Mouse (Mus musculus) hindbrain, embryonic 11.5 days (tissue): Measurements from ENCODE around the gene Hba-a2. TPM values are rescaled to one million over a fixed set of nuclear protein-coding genes. Genes with fewer than 3 reads are reported as not detected.
A peak's percentile ranks its signal among the peaks of the same experiment; 100 is the strongest.

ENCODE experiments used
- ATAC-seq: fragments of 200-750 bp; cut with Nextera tagmentation; 2 replicates; pipeline ENCODE4 v1.8.0; 2017; ENCODE audit warnings: mild to moderate bottlenecking, moderate TSS enrichment, moderate library complexity; ENCODE audit not compliant: low FRiP score
- DNase-seq: peaks from one replicate; pipeline ENCODE4 v3.0.0-alpha.2; 2015; ENCODE audit warnings: low spot score
- H3K27ac ChIP-seq: fragments of 300-500 bp; sonication (generic); 2 replicates; pipeline ENCODE4 v1.5.1; 2014; ENCODE audit warnings: mild to moderate bottlenecking, low read depth, low read length
- H3K27me3 ChIP-seq: fragments of 300-500 bp; sonication (generic); 2 replicates; pipeline ENCODE4 v1.6.1; 2014; ENCODE audit warnings: mild to moderate bottlenecking, low read length, moderate library complexity, mixed read lengths; ENCODE audit not compliant: control insufficient read depth, insufficient read depth
- H3K36me3 ChIP-seq: fragments of 300-500 bp; sonication (generic); 2 replicates; pipeline ENCODE4 v1.6.1; 2014; ENCODE audit warnings: mild to moderate bottlenecking, low read length, moderate library complexity, mixed read lengths; ENCODE audit not compliant: control insufficient read depth, insufficient read depth
- H3K4me1 ChIP-seq: fragments of 300-500 bp; sonication (generic); replicated peaks from 2 replicates; pipeline ENCODE4 v1.6.1; 2014; ENCODE audit warnings: low read length, mixed read lengths; ENCODE audit not compliant: control insufficient read depth, insufficient read depth
- H3K4me2 ChIP-seq: fragments of 300-500 bp; sonication (generic); replicated peaks from 2 replicates; pipeline ENCODE4 v1.6.1; 2014; ENCODE audit warnings: mild to moderate bottlenecking, low read depth, low read length
- H3K4me3 ChIP-seq: fragments of 300-500 bp; sonication (generic); 2 replicates; pipeline ENCODE4 v1.5.1; 2014; ENCODE audit warnings: low read depth, low read length
- H3K9ac ChIP-seq: fragments of 300-500 bp; sonication (generic); 2 replicates; pipeline ENCODE4 v1.6.1; 2014; ENCODE audit warnings: low read depth, low read length
- H3K9me3 ChIP-seq: fragments of 300-500 bp; sonication (generic); 2 replicates; pipeline ENCODE4 v1.6.1; 2016; ENCODE audit warnings: low read length; ENCODE audit not compliant: control insufficient read depth
- WGBS: fragments of 180-500 bp; shearing (Covaris S2); extraction: QIAGEN DNeasy Blood & Tissue Kit; methylation state at CpG from one replicate; pipeline ENCODE4 v1.1.7; 2014; 5-methylcytosine and 5-hydroxymethylcytosine counted together
- polyA plus RNA-seq: library from polyadenylated mRNA; unstranded; fragments of >200 nt; fragmentation: Nextera tagmentation; extraction: Ambion mirVana; gene quantifications from 2 replicates; pipeline ENCODE4 v1.2.1, GENCODE M21; 2014

Hba-a2 gene
- polyA plus RNA-seq, 1 experiment from 2014 or later: 5,453 TPM

DNA sequence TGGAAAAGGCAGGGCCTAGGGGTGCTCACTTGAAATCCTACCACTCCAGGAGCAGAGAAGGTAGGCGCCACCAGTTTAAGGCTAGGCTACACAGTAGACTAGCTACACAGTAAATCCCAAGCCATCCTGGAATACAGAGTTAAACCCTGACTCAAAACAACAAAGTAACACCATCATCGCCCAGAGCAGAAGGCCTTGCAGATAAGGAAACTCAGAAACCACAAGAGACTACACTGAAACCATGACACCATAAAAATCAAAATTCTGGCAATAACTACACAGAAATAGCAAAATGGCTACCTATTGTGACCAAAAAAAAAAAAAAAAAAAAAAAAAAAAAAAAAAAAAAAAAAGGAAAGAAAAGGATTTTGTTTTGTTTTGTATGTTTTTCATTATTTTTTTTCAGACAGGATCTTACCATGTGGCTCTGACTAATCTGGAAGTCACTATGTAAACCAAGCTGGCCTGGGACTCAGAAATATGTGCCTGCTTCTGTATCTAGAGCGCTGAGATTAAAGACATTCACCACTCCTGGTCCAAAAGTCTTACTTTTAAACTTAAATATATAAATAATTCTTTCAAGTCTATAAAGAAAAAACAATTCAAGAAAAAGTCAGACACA, 31.1 kb upstream of the Hba-a2 start:
- no peaks in the 10 kb centered on the region for H3K36me3 ChIP-seq
- no peak overlapping the region for H3K27ac ChIP-seq
- ATAC-seq: no peak

DNA sequence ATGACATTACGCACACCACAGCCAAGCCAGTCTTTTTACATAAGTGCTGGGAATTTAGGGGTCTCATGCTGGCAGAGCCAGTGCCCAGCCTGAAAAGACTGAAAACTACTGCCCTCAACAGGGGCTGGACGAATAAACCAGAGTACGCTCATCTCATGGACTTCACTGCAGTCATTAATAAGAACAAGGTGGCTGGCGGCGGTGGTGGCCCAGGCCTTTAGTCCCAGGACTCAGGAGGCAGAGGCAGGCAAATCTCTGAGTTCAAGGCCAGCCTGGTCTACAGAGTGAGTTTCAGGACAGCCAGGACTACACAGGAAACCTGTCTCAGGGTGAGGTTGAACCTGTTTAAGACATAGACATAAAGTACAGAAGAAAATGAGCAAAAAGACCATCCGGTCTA, 30.1 kb upstream of the Hba-a2 start:
- 91% methylated on average over 6 of the region's 6 CpGs for WGBS
- no peaks in the 10 kb centered on the region for H3K27me3 ChIP-seq
- no peak overlapping the region for H3K9ac ChIP-seq
- no peak overlapping the region for H3K27ac ChIP-seq
- no peak overlapping the region for H3K4me3 ChIP-seq
- no peak for ATAC-seq
- H3K9me3 ChIP-seq: no peaks in the 10 kb centered on the region
- H3K4me1 ChIP-seq: 0 out of 2 replicates have a peak, but pooled peaks cover 2% of the 10 kb centered on the region
- no peak overlapping the region for H3K4me2 ChIP-seq
- no peaks in the 10 kb centered on the region for H3K36me3 ChIP-seq
- DNase-seq: no peak

More for the DNA sequence above, 31.1 kb upstream of the Hba-a2 start:
- 0 out of 2 replicates have a peak, but pooled peaks cover 2% of the 10 kb centered on the region for H3K4me1 ChIP-seq
- no peaks in the 10 kb centered on the region for H3K27me3 ChIP-seq
- H3K4me2 ChIP-seq: no peak overlapping the region
- no peaks in the 10 kb centered on the region for H3K9me3 ChIP-seq
- no peak for DNase-seq
- 97% methylated on average over 3 of the region's 3 CpGs for WGBS
- H3K4me3 ChIP-seq: no peak overlapping the region
- H3K9ac ChIP-seq: no peak overlapping the region

DNA sequence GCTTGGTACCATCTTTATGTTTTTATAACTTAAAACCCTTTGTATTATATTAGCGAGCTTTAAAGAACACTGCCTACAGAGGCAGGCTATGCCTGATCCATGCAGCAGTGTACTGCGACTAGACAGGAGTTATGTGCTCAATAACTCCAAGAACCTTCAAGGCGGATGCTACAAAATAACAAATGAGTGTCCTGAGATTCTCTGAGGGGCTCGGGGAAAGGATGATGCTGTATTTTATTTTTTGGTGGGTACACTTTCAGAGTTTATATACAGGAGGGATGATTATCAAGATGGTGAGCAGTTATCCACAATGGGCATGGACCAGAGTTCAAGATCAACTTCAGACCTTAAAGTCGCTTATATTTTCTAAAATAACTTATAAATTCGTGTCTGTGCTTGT, 29.5 kb upstream of the Hba-a2 start:
- Histone ChIP-seq H3K27me3 (no peaks in the 10 kb centered on the region), H3K9me3 (no peaks in the 10 kb centered on the region), H3K9ac (peak overlapping the region; percentile 98), H3K36me3 (no peaks in the 10 kb centered on the region), H3K4me3 (peak overlapping the region; percentile 75), H3K27ac (peak overlapping the region; percentile 96), H3K4me1 (0 out of 2 replicates have a peak, but pooled peaks cover 2% of the 10 kb centered on the region), H3K4me2 (peak overlapping the region; percentile 49)
- 36% methylated on average over 6 of the region's 6 CpGs for WGBS
- DNase-seq: no peak
- no peak for ATAC-seq

DNA sequence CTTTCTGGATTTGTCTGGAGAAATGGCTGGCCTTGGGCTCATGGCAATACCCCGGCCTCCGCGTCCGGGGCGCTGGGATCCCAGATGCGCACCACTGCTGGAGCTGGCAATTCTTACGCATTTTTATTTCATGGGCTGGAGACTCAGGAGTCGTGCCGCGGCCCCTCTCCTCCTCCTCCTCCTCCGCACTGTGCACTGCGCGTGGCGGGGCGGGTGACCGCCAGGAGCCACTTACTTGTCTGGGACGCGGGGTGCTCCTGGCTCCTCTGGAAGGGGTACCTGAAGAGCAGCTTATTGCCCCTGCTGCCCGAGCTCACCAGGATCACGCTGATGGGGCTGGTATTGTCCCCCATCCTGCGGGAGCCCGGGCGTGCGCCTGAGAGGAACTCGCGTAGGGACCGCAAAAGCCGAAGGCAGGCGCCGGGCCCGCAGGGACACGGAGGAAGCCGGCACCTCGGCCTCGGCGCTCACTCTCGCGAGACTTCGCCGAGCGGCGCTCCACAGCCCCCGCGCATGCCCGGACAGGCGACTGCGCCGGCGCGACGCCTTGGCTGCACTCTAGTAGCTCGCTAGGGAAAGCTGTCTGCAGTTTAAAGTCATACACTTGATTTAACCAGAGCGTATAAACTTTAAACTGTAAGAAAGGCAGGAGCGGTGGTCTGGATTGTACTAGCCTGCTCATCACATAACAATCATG, 29.0 kb upstream of the Hba-a2 start, which contains the start of gene Nprl3:
Gene Nprl3, minus strand, starts transcription at position 520 of the 697 bp plus-strand sequence.
- H3K4me3 ChIP-seq: peak within 1 kb of the TSS; percentile 75
- H3K9me3 ChIP-seq: no peaks in the 10 kb centered on the region
- peak; percentile 95 for DNase-seq
- no peaks in the 10 kb centered on the region for H3K27me3 ChIP-seq
- H3K36me3 ChIP-seq: no peaks in the 10 kb centered on the region
- peak; percentile 97 for ATAC-seq
- H3K4me2 ChIP-seq: peak within 1 kb of the TSS; percentile 49
- peak within 1 kb of the TSS; percentile 98 for H3K9ac ChIP-seq
- 0 out of 2 replicates have a peak, but pooled peaks cover 2% of the 10 kb centered on the region for H3K4me1 ChIP-seq
- WGBS: under 1% methylated on average over 54 of the region's 54 CpGs
- peak within 1 kb of the TSS; percentile 96 for H3K27ac ChIP-seq

DNA sequence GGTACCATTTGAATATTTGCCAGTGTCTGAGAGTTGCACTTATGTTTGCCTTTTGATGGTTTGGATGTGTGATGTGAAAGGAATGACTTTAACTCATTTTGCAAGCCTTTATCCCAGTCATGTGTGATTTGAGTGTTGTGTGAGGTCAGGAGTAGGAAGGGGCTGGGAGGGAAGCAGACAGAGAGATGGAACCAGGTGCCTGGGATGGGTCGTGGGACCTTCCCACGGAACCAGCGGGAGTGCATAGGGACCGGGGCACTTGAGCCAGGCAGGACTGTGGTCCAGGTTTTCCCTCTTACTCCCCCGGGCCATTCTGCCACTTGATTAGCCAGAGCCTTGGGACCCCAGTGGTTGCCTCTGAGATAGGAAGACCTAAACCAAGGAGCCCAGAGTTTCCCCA, 28.3 kb upstream of the Hba-a2 start:
- peak overlapping the region; percentile 75 for H3K4me3 ChIP-seq
- no peaks in the 10 kb centered on the region for H3K27me3 ChIP-seq
- DNase-seq (peak; percentile 33), ATAC-seq (peak; percentile 42)
- H3K4me2 ChIP-seq: peak overlapping the region; percentile 49
- H3K4me1 ChIP-seq: 0 out of 2 replicates have a peak, but pooled peaks cover 2% of the 10 kb centered on the region
- no peak overlapping the region for H3K27ac ChIP-seq
- no peaks in the 10 kb centered on the region for H3K9me3 ChIP-seq
- H3K36me3 ChIP-seq: no peaks in the 10 kb centered on the region
- H3K9ac ChIP-seq: peak overlapping the region; percentile 98
- 20% methylated on average over 5 of the region's 5 CpGs for WGBS

DNA sequence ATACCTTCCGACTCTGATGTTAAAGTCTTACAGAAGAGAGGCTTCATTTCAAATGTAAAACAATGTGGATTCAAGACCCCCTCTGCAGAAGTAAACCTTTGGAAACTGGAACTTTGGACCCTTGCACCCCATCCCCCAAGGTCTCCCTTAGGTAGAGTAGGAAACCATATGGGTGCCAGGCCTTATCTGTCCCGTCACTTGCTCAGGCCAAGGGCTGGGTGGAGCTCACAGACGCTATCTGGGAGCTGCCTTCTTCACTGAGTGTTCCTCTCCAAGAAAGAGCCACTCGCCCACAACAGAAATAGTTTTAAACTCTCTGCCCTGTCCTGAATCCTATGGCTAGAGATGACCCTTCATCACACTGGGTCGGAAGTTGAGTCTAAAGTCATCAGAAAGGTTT, 27.3 kb upstream of the Hba-a2 start:
- Histone ChIP-seq H3K4me2 (no peak overlapping the region), H3K27me3 (no peaks in the 10 kb centered on the region), H3K4me1 (0 out of 2 replicates have a peak, but pooled peaks cover 2% of the 10 kb centered on the region), H3K9ac (no peak overlapping the region), H3K27ac (no peak overlapping the region), H3K9me3 (no peaks in the 10 kb centered on the region), H3K36me3 (no peaks in the 10 kb centered on the region), H3K4me3 (no peak overlapping the region)
- DNase-seq: no peak
- WGBS: 87% methylated on average over 5 of the region's 5 CpGs
- no peak for ATAC-seq

DNA sequence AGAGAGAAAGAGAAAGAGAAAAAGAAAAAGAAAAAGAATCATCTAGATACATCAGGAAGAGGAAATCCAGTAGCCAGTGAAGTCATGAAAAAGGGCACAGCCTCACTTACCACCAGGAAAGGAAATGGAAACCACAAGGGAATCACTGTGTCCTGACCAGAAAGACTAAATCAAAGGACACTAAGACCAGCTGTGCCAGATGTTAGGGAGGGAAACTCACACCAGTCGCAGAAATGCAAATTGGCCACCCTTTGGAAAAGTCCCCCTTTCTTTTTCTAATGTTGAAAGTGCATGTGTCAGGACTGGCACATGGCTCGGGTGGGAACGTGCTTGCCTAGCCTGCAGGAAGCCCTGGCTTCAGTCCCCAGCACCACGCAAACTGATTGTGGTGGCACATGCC, 25.1 kb upstream of the Hba-a2 start:
- ATAC-seq (no peak), DNase-seq (no peak)
- H3K9ac ChIP-seq: no peak overlapping the region
- H3K9me3 ChIP-seq: no peaks in the 10 kb centered on the region
- H3K4me2 ChIP-seq: no peak overlapping the region
- WGBS: 43% methylated on average over 4 of the region's 4 CpGs
- H3K4me3 ChIP-seq: no peak overlapping the region
- H3K4me1 ChIP-seq: 0 out of 2 replicates have a peak, but pooled peaks cover 2% of the 10 kb centered on the region
- H3K27ac ChIP-seq: no peak overlapping the region
- H3K27me3 ChIP-seq: no peaks in the 10 kb centered on the region
- no peaks in the 10 kb centered on the region for H3K36me3 ChIP-seq

DNA sequence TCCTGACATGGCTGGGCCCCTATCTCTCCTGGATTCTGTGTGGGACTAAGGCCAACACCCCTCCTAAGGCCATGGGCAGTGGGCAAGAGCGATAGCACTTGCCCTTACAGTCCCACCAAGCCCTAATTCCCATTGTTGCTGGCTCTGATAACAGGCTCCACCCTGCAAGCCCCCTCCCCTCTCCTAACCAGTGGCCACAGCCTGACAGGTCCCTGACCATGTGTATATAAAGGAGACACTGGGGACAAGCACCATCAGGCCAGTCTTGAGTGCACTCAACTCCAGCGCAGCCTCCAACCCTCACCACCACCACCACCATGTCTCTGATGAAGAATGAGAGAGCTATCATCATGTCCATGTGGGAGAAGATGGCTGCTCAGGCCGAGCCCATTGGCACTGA, 19.9 kb upstream of the Hba-a2 start, which contains the start of gene Hba-x:
Gene Hba-x, plus strand, starts transcription at position 54 of the 400 bp plus-strand sequence.
- no peaks in the 10 kb centered on the region for H3K36me3 ChIP-seq
- H3K27ac ChIP-seq: 0 out of 2 replicates have a peak within 1 kb of the TSS, but pooled peaks have one; percentile 6
- H3K9me3 ChIP-seq: no peaks in the 10 kb centered on the region
- WGBS: 69% methylated on average over 3 of the region's 3 CpGs
- H3K4me2 ChIP-seq: no peak within 1 kb of the TSS
- DNase-seq (no peak), ATAC-seq (no peak; the same call in 1 of the 2 replicates)
- H3K4me3 ChIP-seq: no peak within 1 kb of the TSS
- no peak within 1 kb of the TSS for H3K9ac ChIP-seq
- no peaks in the 10 kb centered on the region for H3K27me3 ChIP-seq
- no peaks in the 10 kb centered on the region for H3K4me1 ChIP-seq
